Mouse (Mus musculus) thymus, postnatal 36 days (tissue): ENCODE measurements around the gene Golga1.
A peak's percentile ranks its signal among the peaks of the same experiment; 100 is the strongest.
"Not testable (repeated sequence)": the region's sequence is repeated elsewhere in the genome, so short reads cannot be mapped to it uniquely, and the experiment has no call there.

Source experiments
- DNase-seq, 2 experiments: peaks; one replicate each; pipeline ENCODE4 v3.0.0; 2022; ENCODE audit warnings: mixed read lengths in 2 of 2

Gene Golga1

GRCm38 (mm10) chr2:39065400-39065987 is at the start of gene Golga1:
Golga1 (minus strand) TSS chr2:39065541.
- DNase-seq: peak; percentile 87 to 92

- no peak for DNase-seq
Measured at GRCm38 (mm10) chr2:39114093-39114492, 48.8 kb upstream of the Golga1 start.

GRCm38 (mm10) chr2:39110514-39110913 is 45.2 kb upstream of the Golga1 start:
- no peak for DNase-seq

DNA sequence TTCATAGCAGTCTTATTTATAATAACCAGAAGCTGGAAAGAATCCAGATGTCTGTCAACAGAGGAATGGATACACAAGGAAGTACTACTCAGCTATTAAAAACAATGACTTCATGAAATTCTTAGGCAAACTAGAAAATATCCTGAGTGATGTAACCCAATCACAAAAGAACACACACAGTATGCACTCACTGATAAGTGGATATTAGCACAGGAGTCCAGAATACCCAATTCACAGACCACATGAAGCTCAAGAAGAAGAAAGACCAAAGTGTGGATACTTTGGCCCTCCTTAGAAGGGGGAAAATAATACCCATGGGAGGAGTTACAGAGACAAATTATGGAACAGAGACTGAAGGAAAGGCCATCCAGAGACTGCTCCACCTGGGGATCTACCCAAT is 44.4 kb upstream of the Golga1 start:
- DNase-seq: not testable (repeated sequence)

DNA sequence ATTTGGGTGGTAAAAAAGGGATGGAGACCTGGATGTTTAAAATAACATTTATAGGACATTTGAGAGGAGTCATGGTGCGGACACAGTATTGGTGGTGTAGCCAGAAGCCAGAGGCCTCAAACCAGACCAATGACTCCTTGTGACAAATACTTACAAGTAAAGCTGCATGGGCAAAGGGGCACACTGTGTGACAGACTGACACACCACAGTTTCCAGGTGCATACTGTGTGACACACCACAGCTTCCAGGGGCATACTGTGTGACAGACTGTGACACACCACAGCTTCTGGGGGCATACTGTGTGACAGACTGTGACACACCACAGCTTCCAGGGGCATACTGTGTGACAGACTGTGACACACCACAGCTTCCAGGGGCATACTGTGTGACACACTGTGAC is 34.6 kb upstream of the Golga1 start:
- DNase-seq: not testable (repeated sequence)

DNA sequence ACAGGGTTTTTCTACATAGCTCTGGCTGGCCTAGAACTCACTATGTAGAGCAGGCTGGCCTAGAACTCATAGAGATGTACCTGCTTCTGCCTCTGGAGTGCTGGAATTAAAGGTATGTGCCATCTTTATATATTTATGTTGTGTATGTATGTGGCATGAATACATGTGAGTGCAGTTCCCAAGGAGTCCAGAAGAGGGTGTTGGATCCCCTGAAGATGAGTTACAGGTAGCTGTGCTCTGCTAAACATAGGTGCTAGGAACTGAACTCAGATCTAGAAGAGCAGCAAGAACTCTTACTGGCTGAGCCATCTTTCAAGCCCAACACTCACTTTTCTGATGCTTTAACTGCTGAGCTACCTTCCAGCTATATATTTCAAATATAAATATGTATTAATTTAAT is 32.7 kb upstream of the Golga1 start:
- DNase-seq: peak in 1 of 2 experiments; percentile 8

DNA sequence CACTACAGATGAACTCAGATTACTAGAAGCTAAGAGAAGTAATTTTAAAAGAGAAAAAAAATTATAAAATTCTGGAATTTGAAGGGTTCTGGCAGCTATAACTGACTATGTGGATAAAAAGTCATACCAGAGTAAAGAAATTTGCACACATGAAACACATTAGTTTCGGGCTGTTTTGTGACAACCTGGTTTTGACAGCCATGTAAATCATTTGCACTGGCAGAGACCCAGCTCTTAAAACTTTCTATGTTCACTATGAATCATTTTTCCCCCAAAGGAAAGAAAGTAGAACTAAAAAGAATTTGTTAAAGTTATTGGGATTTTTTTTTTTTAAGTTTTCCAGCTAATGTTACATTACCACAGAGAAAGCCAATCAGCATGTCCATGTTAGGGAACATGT is 26.6 kb upstream of the Golga1 start:
- no peak for DNase-seq

GRCm38 (mm10) chr2:39082706-39083105 is 17.4 kb upstream of the Golga1 start:
- DNase-seq: no peak

- no peak for DNase-seq
Measured at GRCm38 (mm10) chr2:39070666-39071065, 5.3 kb upstream of the Golga1 start.

DNA sequence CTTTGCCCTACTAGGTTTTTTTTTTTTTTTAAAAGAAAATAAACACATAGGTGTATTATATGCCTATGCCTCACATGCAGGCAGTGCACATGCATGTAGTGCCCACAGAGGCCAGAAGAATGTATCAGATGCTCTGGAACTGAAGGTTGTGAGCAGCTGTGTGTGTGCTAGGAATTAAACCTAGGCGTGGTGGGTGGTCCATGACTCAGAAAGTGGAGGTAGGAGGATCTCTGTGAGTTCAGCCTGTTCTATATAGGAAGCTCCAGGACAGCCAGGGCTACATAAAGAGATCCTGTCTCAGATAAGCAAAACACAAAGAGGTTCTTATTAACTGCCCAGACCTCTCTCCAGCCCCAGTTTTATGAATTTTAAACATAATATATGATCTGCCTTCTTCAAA is 3.8 kb upstream of the Golga1 start:
- DNase-seq: no peak

- no peak for DNase-seq
Measured at GRCm38 (mm10) chr2:39064687-39065399, 498 bp downstream of the Golga1 start.

- no peak for DNase-seq
Measured at GRCm38 (mm10) chr2:39048515-39048914, 16.8 kb downstream of the Golga1 start.

- DNase-seq: no peak
Measured at GRCm38 (mm10) chr2:39040215-39040614, 25.1 kb downstream of the Golga1 start.

DNA sequence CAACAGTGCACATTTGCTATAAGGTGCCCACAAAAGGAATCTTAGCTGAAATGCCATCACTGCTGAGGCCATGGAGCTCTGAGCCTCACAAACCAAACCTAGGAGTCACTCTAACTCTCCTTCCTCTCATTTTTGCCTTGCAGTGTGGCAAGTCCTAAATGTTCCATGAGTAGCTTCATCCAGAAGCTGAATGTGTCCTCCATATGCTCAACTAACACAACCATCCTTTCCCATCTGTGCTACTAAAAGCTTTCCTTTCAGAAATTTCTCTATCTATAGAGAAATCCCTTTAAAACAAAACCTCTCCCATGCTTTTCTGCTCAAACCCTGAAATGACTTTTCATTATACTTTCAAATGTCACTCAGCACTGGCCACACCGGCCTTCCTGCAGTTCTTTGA is 33.7 kb downstream of the Golga1 start:
- no peak for DNase-seq

DNA sequence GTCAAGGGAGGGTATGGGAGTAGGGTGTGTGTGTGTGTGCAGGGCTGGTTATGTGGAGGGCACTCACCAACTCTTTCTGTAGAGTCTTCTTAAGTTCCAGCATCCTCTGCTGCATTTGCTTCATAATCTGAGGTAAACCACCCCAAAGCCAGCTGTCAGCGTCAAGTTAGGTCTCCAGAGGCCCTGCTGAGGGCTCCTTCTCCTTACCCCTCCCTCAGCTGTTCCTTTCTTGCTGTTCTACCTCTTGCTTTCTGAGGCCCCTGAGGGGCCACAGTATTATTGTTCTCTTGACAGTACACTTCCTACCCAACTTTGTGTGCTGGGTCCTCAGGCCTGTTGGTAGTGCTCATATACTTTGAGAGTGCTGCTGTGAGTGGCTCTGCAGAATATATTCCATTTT is 45.3 kb downstream of the Golga1 start:
- DNase-seq: no peak

DNA sequence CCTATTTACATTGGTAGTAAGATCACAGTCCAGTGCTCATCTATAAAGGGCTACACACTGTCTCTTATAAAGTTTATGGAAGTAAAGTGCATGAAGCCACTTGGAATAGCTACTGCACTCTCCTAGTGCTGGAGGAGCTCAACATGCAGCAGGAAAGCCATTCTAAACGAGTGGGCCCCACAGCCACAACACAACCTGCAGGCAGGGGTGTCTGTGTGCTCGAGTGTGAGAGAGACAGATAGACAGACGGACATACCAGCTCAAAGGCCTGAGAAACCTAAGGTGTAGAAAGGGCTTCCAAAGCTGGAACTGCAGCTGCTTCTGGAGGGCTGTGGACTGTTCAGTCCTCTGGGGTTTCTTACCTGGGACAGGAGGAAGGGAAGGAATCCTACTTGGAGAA is 48.8 kb downstream of the Golga1 start:
- DNase-seq: no peak

- no peak for DNase-seq
Measured at GRCm38 (mm10) chr2:39012768-39013279, 52.5 kb downstream of the Golga1 start.

DNA sequence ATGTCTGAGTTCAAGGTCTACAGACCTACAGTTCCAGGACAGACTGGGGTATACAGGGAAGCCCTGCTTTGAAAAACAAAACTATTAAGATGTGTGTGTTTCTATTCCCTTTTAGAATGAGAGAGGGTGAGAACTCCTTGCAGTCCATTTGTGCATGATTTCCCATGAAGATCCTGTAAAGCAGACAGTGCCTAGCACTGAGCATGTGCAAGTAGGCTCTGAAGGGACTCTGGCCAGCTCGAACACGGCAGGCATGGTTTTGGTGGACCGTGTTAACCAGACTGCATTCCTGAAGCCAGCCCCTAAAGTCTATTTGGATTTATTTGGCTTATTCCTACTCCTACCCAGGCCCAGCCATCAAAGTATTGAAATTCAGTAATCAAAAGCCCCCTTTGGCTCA is 53.4 kb downstream of the Golga1 start:
- no peak for DNase-seq

DNA sequence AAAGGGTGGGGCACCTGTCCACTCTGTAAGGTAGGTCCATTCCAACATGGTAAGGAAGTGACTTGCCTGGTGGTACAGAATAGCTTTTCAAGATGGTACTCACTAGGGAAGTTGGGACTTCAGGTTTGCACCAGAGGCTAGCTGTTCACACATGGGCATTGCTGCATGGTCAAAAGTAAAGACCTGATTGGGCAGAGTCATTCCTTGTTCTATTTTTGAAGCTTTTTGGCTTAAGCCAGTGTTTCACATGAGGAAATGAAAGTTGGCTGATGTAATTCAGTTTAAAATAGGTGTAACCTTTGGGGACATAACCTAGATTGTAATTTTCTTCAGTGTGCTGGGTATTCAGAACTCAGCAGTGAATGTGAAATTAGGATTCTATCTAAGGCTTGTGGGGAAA is 54.1 kb downstream of the Golga1 start:
- no peak for DNase-seq

DNA sequence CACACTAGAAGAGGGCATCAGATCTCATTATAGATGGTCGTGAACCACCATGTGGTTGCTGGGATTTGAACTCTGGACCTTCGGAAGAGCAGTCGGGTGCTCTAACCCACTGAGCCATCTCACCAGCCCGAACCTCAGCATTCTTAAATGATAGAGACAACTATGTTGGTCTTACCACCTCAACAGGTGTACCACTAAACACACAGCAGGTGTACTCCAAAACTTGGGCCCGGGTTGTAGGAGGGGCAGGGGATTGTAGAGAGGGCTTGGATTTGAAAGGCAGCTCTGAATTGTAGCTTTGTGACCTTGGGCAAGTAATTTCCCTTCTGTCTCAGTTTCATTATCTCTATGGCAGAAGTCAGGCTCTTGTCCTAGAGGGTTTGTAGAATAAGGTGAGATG is 55.2 kb downstream of the Golga1 start:
- DNase-seq: not testable (repeated sequence)

DNA sequence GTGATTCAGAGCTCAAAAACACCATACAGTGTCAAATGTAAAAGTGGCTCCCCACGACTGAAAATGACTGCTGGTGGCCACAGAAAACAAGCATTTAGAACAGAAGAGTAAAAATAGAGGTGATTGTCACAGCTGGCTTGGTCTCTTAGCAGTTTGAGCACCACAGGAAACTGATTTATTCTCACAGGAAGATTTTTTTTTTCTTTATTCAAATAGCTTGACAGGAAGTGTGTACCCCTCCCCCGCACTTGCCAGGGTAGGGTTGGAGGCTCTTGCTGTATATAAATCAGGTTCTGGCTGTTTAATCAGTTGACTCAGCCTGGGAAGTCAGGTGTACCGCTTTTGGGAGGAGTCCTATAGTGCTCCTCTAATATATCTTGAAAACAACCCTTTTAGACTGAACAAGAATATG is 56.4 kb downstream of the Golga1 start:
- peak; percentile 71 to 82 for DNase-seq

- no peak for DNase-seq
Measured at GRCm38 (mm10) chr2:39008350-39008851, 56.9 kb downstream of the Golga1 start.

DNA sequence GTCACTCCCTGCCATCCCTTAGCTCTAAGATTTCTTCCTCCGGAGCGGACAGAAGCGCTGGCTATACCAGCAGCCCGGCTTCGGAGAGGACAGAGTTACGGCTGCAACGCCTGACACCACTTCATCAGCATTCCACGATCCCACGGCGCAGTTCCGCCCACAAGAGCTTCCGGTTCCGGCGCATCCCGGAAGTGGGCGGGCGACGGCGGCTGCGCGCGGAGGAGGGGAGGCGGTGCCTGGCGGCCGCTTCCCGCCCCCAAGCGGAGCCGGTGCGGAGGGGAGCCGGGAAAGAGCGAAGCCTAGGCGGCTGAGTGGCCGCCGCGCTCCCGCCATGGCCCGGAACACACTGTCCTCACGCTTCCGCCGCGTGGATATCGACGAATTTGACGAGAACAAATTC is 57.5 kb downstream of the Golga1 start:
- DNase-seq: peak; percentile 94

- no peak for DNase-seq
Measured at GRCm38 (mm10) chr2:39006149-39006730, 59.1 kb downstream of the Golga1 start.
